Mouse (Mus musculus): ENCODE measurements around the gene Map3k3.
"Not testable (repeated sequence)": the region's sequence is repeated elsewhere in the genome, so short reads cannot be mapped to it uniquely, and the experiment has no call there.

The Map3k3 gene

DNA sequence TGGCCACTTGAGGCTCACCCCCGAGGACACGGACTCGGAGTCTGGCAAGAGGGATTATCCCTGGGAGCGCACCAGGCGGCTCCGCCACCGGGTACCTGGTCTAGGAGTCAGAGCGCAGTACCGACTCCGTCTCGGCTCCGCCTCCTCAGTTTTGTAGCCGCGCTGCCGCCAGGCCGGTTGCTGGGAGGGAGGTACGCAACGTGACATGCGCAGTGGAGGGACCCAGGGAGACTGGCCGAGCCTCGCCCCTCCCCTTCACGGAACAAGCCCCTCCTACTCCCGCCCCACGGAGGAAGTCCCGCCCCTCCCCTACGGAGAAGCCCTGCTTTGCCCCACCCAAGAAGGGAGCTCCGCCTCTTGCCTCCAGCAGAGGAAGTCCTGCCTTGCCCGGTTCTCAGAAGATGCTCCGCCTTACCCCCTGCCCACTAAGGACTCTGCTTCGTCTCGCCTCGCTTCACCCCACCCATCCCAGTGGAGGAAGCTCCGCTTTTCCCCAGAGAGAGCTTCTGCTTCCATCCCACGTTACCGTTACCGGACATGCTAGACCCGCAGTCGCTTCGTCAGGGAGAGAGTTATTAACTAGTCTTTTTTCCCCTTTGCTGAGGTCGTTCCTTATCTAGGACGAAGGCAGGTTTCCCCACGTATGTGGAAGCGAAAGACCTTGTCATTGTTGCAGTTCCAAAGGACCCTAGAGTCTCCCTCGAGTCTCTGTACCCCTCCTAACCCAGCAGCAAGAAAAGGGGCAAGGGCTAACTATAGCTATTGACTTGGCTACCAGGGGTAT lies 109.2 kb downstream of the Map3k3 start:
- in situ Hi-C loops (cut with MboI): no loop called here

DNA sequence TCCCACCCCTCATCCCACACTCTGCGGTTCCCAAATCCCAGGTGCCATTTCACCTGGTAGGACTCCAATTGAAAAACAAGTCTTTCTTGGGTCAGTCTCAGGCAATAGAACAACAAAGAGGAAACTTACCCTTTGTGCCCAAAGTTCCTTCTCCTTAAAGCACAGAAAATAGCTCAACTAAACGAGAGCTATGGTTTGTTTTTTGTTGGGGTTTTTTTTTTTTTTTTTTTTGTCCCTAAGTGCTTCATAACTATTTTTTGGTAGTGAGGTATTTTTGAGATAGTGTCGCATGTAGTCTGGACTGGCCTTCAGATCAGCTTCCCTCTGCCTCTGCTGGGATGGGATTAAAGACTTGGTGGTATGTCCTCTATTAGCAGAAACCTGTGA lies 109.7 kb downstream of the Map3k3 start:
- in situ Hi-C loops (cut with MboI): no loop called here

DNA sequence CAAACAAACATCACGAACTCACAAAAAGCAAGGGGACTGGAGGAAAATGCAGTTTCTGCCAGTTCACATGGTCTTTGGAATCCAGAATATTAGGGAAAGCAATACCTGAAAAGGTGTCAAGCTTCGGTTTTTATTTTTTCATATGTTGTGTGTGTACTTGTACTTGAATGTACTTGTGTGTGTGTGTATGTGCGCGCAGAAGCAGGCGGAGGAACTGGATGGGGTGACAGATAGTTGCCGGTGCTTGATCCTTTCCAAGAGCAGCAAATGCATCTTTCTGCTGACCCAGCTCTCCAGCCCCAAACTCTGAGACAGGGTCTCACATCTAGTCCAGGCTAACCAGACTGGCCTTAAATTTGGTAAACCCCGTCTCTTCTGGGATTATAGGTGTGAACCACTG lies 110.5 kb downstream of the Map3k3 start:
- in situ Hi-C loops (cut with MboI): no loop called here

DNA sequence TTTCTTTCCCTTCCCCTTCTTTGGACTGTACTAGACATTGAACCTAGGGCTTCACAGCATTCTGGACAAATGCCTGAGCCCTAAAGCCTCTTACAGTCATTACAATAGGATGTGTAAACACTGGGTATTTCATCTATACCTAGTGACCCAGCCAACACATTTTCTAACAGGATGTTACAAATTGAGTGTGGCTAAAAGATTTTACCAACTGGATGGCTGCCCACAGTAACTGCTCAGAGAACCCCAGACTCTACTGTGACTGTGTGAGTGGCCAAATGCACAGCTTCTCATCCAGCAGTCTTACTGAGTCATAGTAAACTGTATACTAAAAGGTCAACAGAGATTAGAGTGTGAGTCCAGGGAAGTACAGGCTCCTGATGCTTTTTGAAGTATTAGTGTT lies 110.9 kb downstream of the Map3k3 start:
- in situ Hi-C loops (cut with MboI): no loop called here

DNA sequence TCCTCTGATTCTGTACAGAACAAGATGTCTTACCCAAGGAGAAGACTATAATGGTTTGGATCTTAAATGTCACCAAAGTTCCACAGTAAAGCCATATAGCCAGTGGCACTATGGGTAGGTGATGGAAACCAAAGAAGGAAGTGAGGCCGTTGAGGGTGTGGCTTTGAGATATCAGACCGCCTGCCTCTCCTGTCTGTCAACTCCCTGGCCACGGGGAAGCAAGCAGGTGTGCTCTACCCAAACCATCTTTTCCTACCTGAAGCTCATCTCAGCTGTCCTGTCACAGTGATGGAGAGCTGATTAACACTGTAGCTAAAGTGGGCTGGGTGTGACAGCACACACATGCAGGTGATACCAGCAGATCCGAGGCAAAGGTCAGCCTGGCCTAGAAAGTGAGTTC lies 113.9 kb downstream of the Map3k3 start:
- in situ Hi-C loops (cut with MboI): no loop called here

DNA sequence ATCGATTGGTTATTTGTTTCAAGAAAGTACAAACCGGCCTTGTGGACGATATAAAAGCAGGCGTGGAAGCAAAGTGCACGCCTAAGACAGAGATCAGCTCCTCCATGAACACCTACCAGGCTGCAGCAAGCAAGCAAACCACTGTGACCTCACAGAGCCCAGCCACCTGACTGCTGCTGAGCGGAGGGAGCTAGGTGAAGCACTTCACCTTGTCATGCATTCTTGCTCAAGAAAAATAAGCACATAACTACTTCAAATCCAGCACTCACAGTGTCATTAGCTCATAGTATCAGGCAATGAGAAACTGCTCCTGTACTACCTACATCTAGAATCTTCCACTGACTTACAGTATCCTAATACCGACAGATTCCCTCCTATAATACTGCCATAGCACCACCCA lies 115.6 kb downstream of the Map3k3 start:
- in situ Hi-C loops (cut with MboI): not testable (repeated sequence)

DNA sequence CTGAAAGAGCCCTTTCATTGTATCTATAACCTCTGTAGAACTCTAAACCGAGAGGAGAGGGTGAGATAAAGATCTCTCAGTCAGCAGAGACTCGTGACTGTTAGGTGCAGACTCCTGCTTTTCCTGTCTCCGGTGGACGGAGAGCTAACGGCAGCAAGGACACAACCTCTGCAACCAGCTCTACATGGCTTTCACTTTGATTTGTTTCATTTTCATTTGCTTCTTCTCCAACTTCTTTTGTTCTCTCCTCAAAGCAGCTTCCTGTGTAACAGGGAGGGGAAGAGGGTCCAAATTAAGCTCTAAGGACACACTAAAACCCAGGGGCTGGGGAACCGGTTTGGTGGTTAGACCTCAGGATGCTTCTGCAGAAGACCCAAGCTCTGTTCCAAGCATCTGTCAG lies 116.3 kb downstream of the Map3k3 start:
- in situ Hi-C loops (cut with MboI): no loop called here

DNA sequence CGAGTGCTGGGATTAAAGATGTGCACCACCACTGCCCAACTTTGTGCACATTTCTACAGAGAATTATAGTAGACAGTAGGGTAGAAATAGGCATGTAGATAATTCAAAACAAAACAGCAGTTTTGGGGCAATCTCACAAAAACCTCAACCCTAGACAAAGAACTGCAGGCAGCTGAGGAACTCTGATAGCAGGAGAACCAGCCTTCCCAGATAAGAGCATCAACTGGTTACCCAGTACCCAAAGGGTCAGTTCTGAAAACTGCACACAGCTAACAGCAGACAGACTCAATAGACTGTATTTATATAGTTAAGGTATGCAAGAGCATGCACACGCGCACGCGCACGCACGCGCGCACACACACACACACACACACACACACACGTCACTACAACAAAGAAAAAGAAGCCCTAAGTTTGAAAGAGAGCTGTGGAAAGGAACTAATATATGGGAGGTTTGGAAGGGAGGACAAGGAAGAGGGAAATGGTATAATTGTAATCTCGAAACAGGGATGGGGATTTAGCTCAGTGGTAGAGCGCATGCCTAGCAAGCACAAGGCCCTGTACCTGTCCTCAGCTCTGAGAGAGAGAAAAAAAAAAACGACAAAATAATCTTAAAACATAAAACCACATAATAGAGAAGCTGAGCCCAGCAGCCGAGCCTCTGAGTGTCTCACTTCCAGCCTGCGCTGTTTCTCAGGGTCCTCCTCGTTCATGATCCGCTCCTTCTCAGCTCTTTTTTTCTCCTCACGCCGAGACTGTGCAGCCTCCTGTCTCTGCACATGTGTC lies 117.1 kb downstream of the Map3k3 start:
- in situ Hi-C loops (cut with MboI): no loop called here

DNA sequence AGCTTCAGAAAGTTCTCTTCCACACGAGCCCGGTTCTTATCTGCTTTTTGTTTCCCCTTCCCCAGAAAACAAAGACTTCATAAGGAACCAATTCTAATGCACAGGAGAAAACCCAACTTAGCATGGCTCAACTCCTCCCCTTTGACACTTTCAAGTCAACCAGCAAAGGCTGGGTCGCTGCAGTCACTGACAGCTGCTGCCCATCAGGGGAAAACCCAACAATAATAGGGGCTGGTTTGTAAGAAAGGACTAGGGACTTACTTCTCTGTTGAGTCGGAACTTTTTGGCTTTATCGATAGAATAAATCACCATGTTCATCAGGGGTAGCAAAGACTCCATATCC lies 117.7 kb downstream of the Map3k3 start, which contains the start of gene Strada:
TSS of gene Strada (minus strand) at position 46 of the 343 bp plus-strand sequence.
- in situ Hi-C loops (cut with MboI): no loop called here
